ENCODE assay signal across 1 mouse cellular context in genomic region chr2:30044550-30044949, GRCm38 (mm10).
TF ChIP-seq lines count a peak whose summit lies in the region.

No protein-coding gene starts in this region.

TF ChIP-seq in MEL, 35 proteins besides CTCF, POLR2A, EP300 and RAD21 (continued from another document):
- TF ChIP-seq BHLHE40 (IDR thresholded peaks at IDR 0.05; ENCODE audit: borderline replicate concordance, low read depth, low read length): no peak
- no peak for TF ChIP-seq RCOR1 (IDR thresholded peaks at IDR 0.05; ENCODE audit: low read depth, low read length)
- no peak for TF ChIP-seq ZC3H11A (IDR thresholded peaks at IDR 0.05; ENCODE audit: low read depth, low read length)
- TF ChIP-seq JUND (IDR thresholded peaks at IDR 0.05; ENCODE audit: low read depth, low read length): no peak
- no peak for TF ChIP-seq ETS1 (IDR thresholded peaks at IDR 0.05; ENCODE audit: low read depth, low read length)
- TF ChIP-seq TBP (IDR thresholded peaks at IDR 0.05; ENCODE audit: low read depth, low read length): no peak
- TF ChIP-seq ZNF384 (IDR thresholded peaks at IDR 0.05; ENCODE audit: low read depth, low read length): no peak
- no peak for TF ChIP-seq MAZ (IDR thresholded peaks at IDR 0.05; ENCODE audit: low read depth, low read length)
- TF ChIP-seq USF2 (IDR thresholded peaks at IDR 0.05; ENCODE audit: borderline replicate concordance in 1 of 2, insufficient read depth in 1 of 2, low read depth in 1 of 2, low read length in 2 of 2): no peak
- TF ChIP-seq ELF1 (IDR thresholded peaks at IDR 0.05; ENCODE audit: low read depth, low read length): no peak
- no peak for TF ChIP-seq CHD2 (IDR thresholded peaks at IDR 0.05; ENCODE audit: low read length)
- no peak for TF ChIP-seq SMC3 (IDR thresholded peaks at IDR 0.05; ENCODE audit: low read depth, low read length)
- no peak for TF ChIP-seq KAT2A (conservative IDR thresholded peaks at IDR 0.05; ENCODE audit: low read depth, low read length)
- TF ChIP-seq USF1 (IDR thresholded peaks at IDR 0.05; ENCODE audit: low read depth, low read length): no peak
- TF ChIP-seq NELFE (IDR thresholded peaks at IDR 0.05; ENCODE audit: low read depth, low read length): no peak
- no peak for TF ChIP-seq ZMIZ1 (IDR thresholded peaks at IDR 0.05; ENCODE audit: low read depth, low read length)
- no peak for TF ChIP-seq MAFK (IDR thresholded peaks at IDR 0.05; ENCODE audit: borderline replicate concordance, low read depth, low read length)
